Mouse (Mus musculus) MEL (cell line): Measurements from ENCODE around the gene Phf3.

Experiments
- CTCF ChIP-seq, 3 experiments: IDR thresholded peaks in 2 of 3; conservative IDR thresholded peaks in 1 of 3; 2 replicates each; pipeline ENCODE4 v1.5.1; 2011 to 2012; ENCODE audit warnings: low read length in 3 of 3, low read depth in 2 of 3, mild to moderate bottlenecking in 2 of 3, improper control_type of control experiment in 1 of 3, inconsistent platforms in 1 of 3, mixed read lengths in 1 of 3, moderate library complexity in 1 of 3; ENCODE audit not compliant: control insufficient read depth in 1 of 3, insufficient read depth in 1 of 3, poor library complexity in 1 of 3, severe bottlenecking in 1 of 3
- POLR2A ChIP-seq, 2 experiments: IDR thresholded peaks; 2 replicates each; pipeline ENCODE4 v1.6.1; 2011 to 2012; ENCODE audit warnings: low read length in 2 of 2, mild to moderate bottlenecking in 2 of 2, control low read depth in 1 of 2, improper control_type of control experiment in 1 of 2, low read depth in 1 of 2, moderate library complexity in 1 of 2; ENCODE audit not compliant: control insufficient read depth in 1 of 2, insufficient read depth in 1 of 2, poor library complexity in 1 of 2

- TF ChIP-seq POLR2A (IDR thresholded peaks at IDR 0.05; ENCODE audit: control insufficient read depth in 1 of 2, insufficient read depth in 1 of 2, low read depth in 1 of 2, low read length in 2 of 2, poor library complexity in 1 of 2) (no peak), CTCF (IDR thresholded peaks at IDR 0.05 in 2 of 3, conservative IDR thresholded peaks at IDR 0.05 in 1 of 3; ENCODE audit: control insufficient read depth in 1 of 3, insufficient read depth in 1 of 3, low read depth in 2 of 3, low read length in 3 of 3, poor library complexity in 1 of 3, severe bottlenecking in 1 of 3) (no peak)
Observed at GRCm38 (mm10) chr1:30776196-30776595, 97.5 kb downstream of the Phf3 start.
